Mouse (Mus musculus) cerebellum, adult 11 months (tissue): ENCODE data around the gene Gipc1.

ENCODE experiments used
- DNase-seq: peaks from one replicate; pipeline ENCODE4 v3.0.0; 2022

Gene Gipc1

DNA sequence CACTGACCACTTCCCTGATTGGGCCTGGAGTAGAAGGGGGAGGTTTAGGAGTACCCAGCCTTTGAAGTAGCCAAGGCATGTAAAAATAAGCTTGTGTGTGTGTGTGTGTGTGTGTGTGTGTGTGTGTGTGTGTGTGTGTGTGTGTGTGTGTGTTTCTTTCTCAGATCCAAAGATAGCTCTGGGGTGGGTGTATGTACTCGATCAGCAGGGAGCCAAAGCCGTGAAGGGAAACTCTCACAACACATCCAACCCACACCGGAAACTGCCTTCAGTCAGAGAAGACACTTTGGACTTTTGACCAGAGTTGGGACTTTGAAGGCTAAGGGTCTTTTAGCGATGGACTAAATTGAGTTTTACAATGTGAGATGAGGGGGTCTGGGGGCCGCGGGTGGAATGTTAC, 2.8 kb upstream of the Gipc1 start:
- DNase-seq, result no peak

DNA sequence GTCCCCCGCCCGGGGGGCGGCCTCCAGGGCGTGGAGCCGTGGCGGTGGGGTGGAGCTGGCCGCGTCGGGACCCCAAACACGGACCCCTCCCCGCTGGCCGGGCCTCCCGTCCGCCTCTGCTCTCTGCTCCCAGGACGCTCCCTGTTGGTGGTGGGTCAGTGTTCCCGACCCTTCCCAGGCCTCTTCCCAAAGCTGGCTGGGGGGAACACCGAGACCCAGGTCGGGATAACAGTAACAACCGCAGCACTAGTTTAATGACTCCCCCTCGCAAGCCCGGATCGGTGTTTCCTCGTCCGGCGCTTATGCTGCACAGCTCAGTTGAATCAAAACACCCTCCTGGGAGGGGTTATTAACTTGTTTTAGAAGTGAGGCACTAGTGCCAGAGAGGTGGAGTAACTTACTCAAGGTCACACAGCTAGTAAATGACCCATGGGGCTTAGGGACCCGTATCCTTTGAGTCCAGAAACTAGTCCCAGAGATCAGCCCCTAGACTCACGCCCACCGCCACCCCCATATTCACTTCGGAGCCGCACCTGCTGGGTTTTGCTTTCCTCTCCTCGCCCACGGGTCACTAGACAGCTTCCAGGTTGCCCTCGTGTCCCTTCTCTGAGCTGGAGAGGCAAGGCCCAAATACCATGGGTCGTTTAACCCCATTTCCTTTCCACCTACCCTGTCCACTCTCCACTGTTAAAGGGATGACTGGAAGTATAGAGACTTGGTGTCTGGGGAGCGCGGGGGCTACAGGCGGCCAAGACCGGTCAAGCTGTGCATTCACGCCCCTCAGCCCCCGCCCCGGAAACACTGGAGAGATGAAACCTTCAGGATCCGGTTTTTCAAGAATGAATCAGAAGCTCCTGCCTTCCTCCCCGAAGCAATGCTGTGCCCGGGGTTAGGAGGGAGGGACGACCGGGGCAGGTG, 526 bp downstream of the Gipc1 start:
- DNase-seq, result no peak

DNA sequence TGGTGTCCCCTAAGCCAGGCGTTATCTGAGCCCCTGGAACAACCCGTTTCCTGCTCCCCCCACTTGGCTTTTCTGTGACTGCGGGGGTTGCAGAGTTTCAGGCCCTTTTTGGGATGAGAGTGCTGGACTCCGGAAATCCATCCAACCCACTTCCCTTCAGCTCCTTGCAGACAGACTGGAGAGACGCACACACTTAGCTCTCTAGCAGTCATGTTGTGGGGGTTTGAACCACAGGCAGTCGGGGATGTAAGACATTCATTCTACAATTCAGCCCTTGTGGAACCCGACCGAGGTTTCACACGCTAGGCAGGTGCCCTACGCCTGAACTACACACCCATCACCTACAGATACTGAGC, 1.2 kb downstream of the Gipc1 start:
- no peak for DNase-seq

DNA sequence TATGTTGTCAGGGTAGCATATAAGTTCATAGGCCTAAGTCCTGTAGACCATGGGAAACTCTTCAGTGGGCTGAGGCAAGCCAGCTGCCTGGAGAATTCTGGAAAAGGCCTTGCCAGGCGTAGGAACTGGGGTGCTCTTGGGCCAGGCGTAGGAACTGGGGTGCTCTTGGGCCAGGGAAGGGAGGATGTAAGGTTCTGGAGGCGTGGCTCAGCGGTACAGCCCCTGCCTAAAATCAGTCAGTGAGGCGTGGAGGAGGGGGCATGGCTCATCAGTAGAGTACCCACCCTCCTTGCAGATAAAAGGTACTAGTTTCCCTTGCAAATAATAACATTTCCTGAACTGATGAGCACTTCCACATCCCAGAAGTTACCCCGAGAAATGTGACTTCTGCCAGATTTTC, 2.2 kb downstream of the Gipc1 start:
- no peak for DNase-seq

DNA sequence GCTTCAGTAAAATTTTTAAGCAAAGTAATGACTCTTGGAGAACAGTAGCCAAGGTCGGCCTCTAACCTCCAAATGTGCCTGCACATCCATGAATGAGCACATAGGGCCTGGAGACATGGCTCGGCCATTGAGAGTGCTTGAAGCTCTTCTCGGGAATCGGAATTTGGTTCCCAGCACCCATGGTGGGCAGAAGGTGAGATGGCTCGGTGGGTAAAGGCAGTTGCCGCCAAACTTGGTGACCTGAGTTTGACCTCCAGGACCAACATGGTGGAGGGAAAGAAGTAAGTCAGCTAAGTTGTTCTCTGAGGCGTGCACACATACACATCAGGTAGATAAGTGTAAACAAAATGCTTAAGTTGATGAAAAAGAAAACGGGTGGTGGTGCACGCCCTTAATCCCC, 3.6 kb downstream of the Gipc1 start:
- DNase-seq, result no peak

DNA sequence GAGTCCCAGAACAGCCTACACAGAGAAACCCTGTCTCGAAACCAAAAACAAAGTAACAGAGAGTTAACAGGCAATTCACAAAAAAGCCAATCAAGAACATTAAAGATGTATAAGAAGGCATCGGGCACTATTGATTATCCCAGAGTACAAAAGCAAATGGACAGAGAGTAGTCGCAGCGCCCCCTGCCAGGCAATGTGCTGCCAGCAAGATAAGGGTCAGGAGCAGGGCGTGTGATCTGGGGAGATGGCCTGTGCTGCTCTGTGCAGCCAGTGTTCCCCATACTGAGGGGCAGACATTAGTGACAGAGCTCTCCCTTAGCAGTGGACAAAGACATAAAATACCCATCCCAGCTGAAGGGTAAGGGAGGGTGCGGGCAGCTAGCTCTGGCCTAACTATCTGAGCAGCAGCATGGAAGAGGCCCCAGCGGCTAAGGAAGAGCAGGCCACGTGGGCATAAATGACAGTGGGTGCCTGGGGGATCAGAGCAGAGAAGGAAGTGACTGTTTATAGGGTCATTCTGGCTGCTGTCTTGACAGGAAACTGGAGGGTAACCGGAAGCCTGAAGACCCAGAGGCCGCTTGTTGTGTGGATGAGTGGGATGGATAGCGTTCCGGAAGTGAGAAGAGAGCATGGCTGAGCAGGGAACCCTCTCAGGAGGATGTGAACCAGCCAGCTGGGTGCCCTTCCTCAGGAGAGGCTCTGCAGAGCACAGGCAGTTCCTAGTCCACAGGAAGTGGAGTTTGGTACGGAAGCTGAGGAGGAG, 4.2 kb downstream of the Gipc1 start:
- no peak for DNase-seq

DNA sequence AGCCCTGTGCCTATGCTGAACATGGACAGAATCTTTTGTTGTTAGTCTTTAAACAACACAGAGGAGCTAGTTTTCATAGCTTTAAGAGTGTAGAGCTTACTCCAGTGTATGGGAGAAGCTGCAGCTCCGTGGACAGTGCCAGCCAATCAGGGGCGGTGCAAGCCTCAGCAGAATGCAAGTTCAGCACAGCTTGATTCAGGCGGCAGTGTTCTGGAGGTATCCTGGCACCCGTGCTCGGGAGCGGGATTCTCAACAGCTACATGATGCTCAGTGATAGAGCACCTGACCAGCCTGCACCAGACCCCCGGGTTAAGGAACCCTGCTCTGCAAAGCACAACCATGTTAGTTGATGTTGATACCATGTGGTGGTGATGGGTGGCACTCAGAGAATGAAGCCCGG, 8.1 kb downstream of the Gipc1 start:
- DNase-seq, result no peak

DNA sequence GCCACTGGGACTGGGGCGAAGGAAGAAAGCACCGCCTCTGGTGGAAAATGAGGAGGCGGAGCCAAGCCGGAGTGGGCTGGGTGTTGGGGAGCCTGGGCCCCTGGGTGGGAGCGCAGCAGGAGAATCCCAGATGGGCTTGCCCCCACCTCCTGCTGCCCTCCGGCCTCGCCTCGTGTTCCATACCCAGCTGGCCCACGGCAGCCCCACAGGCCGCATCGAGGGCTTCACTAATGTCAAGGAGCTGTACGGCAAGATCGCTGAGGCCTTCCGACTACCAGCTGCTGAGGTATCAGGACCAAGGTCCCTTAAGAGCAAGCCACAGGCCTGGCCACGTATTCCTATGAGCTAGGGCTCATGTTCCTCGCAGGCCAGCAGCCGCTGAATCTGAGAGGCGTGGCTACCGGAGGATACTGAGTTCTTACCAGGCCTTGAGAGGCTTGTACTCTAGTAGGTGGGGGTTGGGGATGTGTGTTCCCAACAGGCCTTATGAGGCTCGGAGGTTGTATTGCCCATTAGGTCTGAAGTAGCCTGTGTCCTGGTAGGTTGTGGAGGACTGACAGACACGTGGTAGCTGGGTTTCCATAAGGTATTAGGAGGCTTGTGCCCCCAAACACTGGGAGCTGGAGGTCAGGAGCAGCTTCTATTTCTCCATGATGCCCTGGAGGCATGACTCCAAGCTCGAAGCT, 8.7 kb downstream of the Gipc1 start:
- no peak for DNase-seq

DNA sequence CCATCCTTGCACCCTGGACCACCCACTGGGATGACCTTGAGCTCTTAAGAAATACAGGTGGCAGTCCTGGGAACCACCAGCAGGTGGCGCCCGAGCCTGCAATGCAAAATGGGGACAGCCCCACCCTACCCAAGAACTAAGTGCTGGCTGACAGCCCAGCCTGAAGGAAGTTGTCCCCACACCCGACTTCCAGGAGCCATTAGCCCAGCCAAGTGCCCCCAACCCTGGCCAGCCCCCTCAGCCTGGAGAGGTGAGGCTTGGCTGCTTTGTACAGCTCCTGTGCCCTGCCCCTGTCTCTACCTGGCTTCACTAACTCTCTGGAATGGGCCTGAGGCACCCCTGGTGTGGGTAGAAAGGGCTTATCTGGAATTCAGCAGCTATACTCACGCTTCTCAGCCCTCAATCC, 9.9 kb downstream of the Gipc1 start:
- peak; percentile 83 for DNase-seq

DNA sequence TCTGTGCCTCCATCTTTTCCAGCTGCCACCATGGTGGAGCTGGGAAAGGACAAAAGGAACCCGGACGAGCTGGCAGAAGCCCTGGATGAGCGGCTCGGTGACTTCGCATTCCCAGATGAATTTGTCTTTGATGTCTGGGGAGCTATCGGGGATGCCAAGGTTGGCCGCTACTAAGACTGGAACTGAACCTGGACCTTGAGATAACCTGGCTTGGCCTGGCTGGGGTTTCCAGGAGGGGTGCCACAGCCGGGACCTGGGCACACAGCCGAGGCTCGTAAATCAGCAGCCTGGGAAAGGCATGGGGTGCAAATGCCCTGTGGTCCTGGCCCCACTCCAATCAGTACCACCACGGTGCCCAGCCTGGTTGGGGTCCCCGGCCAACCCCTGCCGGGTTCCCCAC, 11.6 kb downstream of the Gipc1 start:
- no peak for DNase-seq

DNA sequence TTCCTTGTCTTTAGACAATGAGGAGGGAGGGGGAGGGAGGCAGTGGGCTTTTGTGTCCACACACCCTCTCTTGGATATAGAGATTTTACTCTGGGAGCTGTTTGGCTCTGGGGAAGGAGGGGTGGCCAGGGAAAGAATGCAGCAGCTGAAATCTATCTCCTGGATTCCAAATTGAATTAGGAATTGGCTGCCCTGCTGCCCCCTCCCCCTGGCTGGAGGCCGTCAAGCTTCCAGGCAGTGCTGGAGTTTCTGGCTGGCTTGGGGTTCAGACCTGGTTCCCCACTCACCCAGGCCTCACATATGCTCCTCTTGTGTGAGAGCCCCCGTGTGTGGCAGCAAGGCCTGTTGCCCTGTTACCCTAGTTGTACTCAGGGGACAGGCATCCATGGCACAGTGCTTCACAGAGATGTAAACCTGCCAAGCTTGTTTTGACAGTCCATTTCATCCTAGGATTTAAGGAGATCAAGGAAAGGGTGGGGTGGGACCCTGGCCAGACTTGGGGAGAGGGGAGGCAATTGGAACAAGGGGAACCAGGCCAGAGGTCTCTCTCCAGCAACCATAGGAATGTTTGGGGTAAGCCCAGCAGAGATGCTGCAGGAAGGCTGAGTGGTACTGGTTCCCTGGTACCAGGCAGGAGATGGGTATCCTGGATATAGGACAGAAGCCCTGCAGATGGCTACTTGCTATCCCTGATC, 12.6 kb downstream of the Gipc1 start:
- DNase-seq, result no peak

DNA sequence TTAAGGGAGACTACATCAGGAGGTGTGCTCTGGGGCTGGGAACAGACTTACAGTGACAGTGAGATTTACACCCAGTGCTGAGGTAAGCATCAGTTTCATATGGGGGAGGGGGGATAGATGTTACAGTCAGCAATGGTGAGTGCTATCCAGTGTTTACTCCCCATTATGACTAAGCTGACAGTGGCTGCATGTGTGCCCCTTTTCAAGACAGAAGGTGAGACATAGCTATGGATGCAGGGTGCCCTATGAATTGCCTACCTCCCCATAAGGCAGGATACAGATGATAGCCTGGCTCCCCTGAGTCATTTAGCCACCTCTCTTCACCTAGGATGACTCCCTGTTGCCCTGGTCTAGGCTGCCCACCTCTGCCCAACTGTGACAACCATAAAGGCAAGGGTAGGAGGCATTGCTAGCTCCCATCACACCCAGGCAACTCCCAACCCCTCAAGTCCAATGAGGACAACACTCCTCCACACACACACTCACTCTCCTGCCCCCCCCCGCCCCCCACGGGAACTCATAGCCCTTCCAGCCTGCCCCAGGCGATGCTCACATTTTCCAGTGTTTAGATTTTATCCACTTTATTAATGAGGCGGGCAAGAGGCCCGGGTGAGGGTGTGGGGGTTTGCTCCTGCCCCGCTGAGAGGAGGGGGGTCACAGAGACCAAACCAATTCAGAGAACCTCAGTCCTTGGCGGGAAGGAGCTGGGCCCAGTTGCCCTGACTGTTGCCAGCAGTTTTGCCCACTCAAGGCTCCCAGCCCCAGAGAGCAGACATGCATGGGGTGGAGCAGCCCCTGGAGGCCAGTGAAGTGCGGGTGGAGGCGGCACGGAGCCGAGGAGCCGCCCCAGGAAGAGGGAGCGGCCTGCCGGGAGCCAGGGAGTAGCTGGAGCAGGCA, 13.7 kb downstream of the Gipc1 start, which contains the start of gene Ptger1:
Gene Ptger1, plus strand, starts transcription at position 710 of the 897 bp plus-strand sequence.
- no peak for DNase-seq

DNA sequence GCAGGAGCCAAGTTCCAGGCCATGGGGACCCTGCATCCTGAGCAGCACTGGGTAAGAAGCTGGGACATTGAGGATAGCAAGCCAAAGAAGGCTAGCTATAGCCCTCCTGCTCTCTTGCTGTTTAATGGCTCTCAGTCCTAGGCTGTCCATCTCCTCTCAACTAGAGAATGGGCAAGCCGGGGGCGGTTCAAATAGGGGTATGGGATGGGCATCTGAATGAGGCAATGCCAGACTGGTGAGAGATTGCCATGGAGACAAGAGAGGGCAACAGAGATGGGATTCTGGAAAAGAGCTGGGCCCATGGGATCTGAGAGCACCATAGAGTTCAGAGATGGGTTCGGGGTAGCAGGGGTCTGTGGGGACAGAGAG, 14.4 kb downstream of the Gipc1 start:
- no peak for DNase-seq

DNA sequence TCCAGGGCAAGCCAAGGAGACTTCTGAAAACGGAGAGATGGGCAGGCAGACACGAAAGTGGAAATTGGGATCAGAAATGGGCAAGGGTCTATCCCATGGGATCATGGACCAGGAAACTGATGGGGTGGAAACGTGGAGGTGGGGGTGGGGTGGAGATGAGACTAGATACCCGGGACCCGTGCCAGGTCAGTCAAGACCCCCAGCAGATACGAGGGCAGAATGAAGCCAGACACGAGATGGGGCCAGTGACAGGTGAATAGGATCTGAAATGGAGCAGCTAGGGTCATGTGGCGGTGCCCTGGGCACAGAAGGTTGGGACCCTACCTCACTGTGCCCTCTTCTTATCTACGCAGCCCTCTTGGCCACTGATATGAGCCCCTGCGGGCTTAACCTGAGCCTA, 15.0 kb downstream of the Gipc1 start:
- no peak for DNase-seq

DNA sequence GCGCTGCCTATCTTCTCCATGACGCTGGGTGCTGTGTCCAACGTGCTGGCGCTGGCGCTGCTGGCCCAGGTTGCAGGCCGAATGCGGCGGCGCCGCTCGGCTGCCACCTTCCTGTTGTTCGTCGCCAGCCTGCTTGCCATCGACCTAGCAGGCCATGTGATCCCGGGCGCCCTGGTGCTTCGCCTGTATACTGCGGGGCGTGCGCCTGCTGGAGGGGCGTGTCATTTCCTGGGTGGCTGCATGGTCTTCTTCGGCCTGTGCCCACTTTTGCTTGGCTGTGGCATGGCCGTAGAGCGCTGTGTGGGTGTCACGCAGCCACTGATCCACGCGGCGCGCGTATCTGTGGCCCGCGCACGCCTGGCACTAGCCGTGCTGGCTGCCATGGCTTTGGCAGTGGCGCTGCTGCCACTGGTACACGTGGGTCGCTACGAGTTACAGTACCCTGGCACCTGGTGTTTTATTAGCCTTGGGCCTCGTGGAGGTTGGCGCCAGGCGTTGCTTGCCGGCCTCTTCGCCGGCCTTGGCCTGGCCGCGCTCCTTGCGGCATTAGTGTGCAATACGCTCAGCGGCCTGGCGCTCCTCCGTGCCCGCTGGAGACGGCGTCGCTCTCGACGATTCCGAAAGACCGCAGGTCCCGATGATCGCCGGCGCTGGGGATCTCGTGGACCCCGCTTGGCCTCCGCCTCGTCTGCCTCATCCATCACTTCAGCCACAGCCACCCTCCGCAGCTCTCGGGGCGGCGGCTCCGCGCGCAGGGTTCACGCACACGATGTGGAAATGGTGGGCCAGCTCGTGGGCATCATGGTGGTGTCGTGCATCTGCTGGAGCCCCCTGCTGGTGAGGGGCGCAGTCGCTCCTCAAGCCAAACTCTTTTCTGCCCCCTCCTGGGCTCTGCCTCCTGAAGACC, 15.8 kb downstream of the Gipc1 start:
- DNase-seq, result peak; percentile 41

DNA sequence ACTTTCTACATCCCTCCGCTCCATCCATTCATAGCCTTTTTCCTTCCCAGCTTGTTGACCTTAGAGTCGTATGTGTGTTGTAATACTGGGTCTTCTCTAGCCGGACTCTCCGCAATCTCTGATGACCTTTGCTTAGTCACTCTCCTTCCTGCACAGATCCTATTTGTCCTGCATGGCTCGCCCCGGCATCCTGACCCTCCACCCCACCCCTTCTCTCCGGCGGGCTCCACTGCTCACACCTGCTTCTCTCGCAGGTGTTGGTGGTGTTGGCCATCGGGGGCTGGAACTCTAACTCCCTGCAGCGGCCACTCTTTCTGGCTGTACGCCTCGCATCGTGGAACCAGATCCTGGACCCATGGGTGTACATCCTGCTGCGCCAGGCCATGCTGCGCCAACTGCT, 16.5 kb downstream of the Gipc1 start:
- DNase-seq, result no peak

DNA sequence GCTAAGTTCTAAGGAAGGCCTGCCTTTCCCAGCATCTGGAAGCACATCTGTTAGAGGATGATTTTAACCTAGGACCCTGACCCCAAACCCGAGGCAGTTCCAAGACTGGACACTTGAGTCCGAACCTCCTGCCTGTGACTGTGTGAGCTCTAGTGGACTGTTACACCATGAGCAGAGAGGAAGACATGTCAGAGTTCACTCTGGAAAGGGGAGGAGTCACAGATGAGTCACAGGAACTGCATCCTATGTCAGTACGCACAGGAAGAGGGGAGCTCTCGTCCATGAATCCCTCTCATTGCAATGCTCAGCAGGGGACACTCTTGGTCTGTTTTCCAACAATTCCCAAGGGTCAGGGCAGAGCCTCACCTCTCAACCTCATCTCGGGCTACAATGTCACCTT, 20.5 kb downstream of the Gipc1 start:
- no peak for DNase-seq

DNA sequence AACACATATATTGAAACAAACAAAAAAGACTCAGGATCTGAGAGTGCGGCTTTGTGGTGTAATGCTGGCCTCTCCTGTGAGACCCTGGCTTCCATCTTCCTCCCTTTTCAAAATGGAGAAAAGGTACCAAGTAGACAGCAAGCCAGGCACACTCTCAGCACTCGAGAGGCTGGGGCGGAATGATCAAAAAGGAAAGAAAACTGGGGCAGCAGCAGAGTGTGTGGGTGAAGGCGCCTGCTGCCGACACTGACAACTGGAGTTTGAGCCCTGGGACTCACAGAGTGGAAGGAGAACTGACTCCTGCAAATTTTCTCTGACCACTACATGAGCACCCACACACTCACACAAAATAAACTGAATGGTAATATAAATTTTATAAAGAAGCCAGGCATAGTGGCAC, 22.0 kb downstream of the Gipc1 start:
- DNase-seq, result no peak

DNA sequence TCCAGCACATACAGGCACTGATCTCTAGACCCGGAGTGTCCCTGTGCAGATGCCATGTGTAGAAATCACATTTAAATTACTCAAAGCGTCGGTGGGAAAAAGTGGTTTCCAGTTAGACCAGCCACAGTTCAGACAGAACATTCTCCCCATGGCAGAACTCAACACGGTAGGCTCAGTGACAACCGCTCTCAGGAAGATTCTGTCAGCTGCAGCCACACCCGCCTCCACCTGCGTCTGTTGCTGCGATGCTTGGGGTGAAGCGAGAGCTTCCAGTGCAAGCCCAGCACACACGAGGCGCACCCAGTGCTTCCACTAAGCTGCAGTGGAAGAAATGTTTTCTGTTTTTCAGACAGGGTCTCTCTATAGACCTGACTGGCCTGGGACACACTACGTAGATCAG, 27.4 kb downstream of the Gipc1 start:
- no peak for DNase-seq

DNA sequence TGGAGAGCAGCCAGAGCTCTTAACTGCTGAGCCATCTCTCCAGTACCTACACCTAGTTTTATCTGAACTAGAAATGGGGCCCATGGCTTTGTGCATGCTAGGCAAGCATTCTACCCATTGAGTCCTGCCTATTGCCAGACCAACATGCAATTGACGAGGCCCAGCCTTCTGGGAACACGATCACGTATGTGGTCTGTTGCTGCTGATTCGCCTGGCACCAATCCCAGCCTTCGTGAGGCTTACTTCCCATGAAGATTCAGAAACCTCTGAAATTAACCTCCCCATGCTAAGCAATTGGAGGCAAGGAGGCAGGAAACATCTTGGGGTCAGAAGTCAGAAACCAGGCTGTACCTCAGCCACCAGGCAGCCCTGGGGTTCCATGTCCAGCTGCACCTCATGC, 28.1 kb downstream of the Gipc1 start:
- no peak for DNase-seq

DNA sequence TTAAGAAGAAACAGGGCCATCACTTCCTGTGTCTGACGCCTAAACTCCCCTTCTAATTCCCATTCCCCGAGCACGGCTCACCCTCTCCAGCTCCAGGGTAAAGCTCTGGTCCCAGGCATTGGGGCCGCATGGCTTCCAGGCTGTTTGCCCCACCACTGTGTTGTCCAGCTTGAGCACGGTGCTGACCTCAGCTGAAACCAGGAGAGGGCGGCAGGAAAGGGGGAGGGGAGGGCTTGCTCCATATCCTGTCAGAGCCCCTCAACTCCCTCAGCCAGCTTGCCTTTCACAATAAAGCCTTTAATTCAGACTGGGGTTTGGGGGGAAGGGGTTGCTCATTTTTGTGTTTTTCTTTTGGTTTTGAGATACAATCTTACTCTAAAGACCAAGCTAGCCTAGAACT, 28.6 kb downstream of the Gipc1 start:
- DNase-seq, result no peak
